Mouse (Mus musculus): ENCODE data around the gene Tmem200b.

- TF ChIP-seq CTCF (IDR thresholded peaks at IDR 0.05; ENCODE audit: low read depth, low read length) = no peak
- TF ChIP-seq POLR2A (IDR thresholded peaks at IDR 0.05; ENCODE audit: extremely low read depth, insufficient read depth, low read length) = no peak
These were observed 47.0 kb upstream of the Tmem200b start for GRCm38 (mm10) chr4:131874567-131874966.
